Mouse (Mus musculus) forebrain, embryonic 15.5 days (tissue): ENCODE measurements around the gene Pax2. TPM values are rescaled to one million over a fixed set of nuclear protein-coding genes. Genes with fewer than 3 reads are reported as not detected.

Experiments
- ATAC-seq: fragments of 200-750 bp; cut with Nextera tagmentation; replicated peaks from 2 replicates; pipeline ENCODE4 v1.8.0; 2017; ENCODE audit warnings: mild to moderate bottlenecking, moderate TSS enrichment, moderate library complexity
- H3K27ac ChIP-seq: fragments of 300-500 bp; sonication (generic); replicated peaks from 2 replicates; pipeline ENCODE4 v1.5.1; 2015; ENCODE audit warnings: mild to moderate bottlenecking, inconsistent platforms
- H3K27me3 ChIP-seq: fragments of 300-500 bp; sonication (generic); 2 replicates; pipeline ENCODE4 v1.6.1; 2015; ENCODE audit warnings: inconsistent platforms
- H3K36me3 ChIP-seq: fragments of 300-500 bp; sonication (generic); 2 replicates; pipeline ENCODE4 v1.6.1; 2015; ENCODE audit warnings: mild to moderate bottlenecking, inconsistent platforms
- H3K4me1 ChIP-seq: fragments of 300-500 bp; sonication (generic); 2 replicates; pipeline ENCODE4 v1.6.1; 2015; ENCODE audit warnings: inconsistent platforms
- H3K4me2 ChIP-seq: fragments of 300-500 bp; sonication (generic); replicated peaks from 2 replicates; pipeline ENCODE4 v1.6.1; 2015; ENCODE audit warnings: mild to moderate bottlenecking, inconsistent platforms
- H3K4me3 ChIP-seq: fragments of 300-500 bp; sonication (generic); 2 replicates; pipeline ENCODE4 v1.5.1; 2015; ENCODE audit warnings: mild to moderate bottlenecking, inconsistent platforms
- H3K9ac ChIP-seq: fragments of 300-500 bp; sonication (generic); replicated peaks from 2 replicates; pipeline ENCODE4 v1.6.1; 2015; ENCODE audit warnings: mild to moderate bottlenecking, inconsistent platforms
- H3K9me3 ChIP-seq: fragments of 300-500 bp; sonication (generic); 2 replicates; pipeline ENCODE4 v1.6.1; 2016; ENCODE audit warnings: inconsistent platforms
- WGBS: fragments of 180-500 bp; shearing (Covaris S2); methylation state at CpG from one replicate; pipeline ENCODE4 v1.1.7; 2015; ENCODE audit warnings: mixed read lengths; 5-methylcytosine and 5-hydroxymethylcytosine counted together
- polyA plus RNA-seq: library from polyadenylated mRNA; unstranded; fragments of >200 nt; fragmentation: Nextera tagmentation; extraction: Ambion mirVana; gene quantifications from 2 replicates; pipeline ENCODE4 v1.2.1, GENCODE M21; 2015

The Pax2 gene
- polyA plus RNA-seq, 1 experiment from 2014 or later = 0.09 TPM

DNA sequence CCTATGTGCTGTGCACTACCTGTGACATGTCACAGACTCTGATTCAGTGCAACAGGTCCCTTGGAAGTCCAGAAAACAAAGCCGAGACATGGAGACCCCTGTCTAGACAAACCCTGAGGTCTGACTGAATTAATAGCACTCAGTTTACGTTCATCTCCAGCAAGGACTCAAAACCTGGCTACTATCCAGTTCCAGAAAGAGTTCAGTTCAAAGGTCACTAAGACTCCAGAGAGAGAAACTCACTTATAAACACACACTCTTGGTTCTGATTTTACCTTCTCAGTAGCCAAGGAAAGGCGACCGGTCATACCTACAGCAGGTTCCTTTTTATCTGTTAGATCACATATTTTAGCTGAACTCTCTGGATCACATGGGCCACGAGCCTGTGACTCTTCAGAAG lies 43.3 kb downstream of the Pax2 start:
- H3K27ac ChIP-seq = no peak overlapping the region

DNA sequence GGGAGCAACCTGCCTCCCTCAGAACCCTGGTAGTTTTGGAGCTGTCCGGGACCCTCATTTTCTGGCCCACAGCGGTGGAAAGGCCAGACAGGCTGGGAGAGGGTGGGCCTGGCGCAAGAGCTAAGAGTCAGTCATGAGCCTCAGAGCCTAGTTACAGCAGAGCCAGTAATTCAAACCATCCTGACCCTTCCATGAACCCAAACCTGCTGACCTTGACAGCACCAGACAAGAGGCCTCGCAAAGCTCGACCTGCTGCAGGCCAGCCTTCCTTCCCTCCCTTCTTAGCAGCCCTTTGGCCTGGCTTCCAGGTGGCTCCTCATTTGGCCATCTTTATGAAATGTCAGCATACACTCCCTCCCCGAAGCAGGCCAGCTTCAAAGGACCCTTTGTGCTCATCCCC lies 44.5 kb downstream of the Pax2 start:
- ATAC-seq = no peak
- 77% methylated on average over 6 of the region's 6 CpGs for WGBS

More for the DNA sequence above, 43.3 kb downstream of the Pax2 start:
- H3K9me3 ChIP-seq = no peaks in the 10 kb centered on the region
- no peak overlapping the region for H3K4me3 ChIP-seq
- no peak for ATAC-seq
- peaks cover 15% of the 10 kb centered on the region for H3K4me1 ChIP-seq
- no peak overlapping the region for H3K4me2 ChIP-seq
- H3K36me3 ChIP-seq = no peaks in the 10 kb centered on the region
- WGBS = 82% methylated on average over 5 of the region's 5 CpGs
- H3K9ac ChIP-seq = no peak overlapping the region
- H3K27me3 ChIP-seq = no peaks in the 10 kb centered on the region

DNA sequence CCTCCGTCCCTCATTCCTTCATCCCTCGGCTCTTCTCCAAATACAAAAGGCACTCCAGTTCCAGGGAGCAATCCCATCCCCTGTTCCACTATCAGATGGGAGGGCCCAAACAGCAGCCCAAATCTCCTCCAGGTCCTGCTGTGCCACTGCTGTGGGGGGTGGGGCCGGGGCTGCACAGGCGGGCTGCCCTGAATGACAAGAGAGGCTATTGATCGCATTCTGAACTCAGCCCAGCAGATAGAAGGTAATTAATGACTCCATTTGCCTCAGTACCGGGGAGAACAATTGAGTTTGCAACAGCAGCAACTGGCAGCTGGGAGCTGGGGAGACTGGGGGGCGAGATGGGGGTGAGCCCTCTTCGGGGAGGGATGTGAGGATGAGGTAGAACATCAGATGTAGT lies 52.9 kb downstream of the Pax2 start:
- peaks cover 9% of the 10 kb centered on the region for H3K4me1 ChIP-seq
- ATAC-seq = no peak
- H3K27me3 ChIP-seq = 0 out of 2 replicates have a peak, but pooled peaks cover 5% of the 10 kb centered on the region
- H3K9me3 ChIP-seq = no peaks in the 10 kb centered on the region
- H3K9ac ChIP-seq = no peak overlapping the region
- WGBS = 1% methylated on average over 8 of the region's 8 CpGs
- H3K4me2 ChIP-seq = no peak overlapping the region
- no peak overlapping the region for H3K4me3 ChIP-seq
- no peak overlapping the region for H3K27ac ChIP-seq
- H3K36me3 ChIP-seq = no peaks in the 10 kb centered on the region

More for the DNA sequence above, 44.5 kb downstream of the Pax2 start:
- no peaks in the 10 kb centered on the region for H3K27me3 ChIP-seq
- no peak overlapping the region for H3K27ac ChIP-seq
- no peak overlapping the region for H3K4me2 ChIP-seq
- H3K4me1 ChIP-seq = peaks cover 15% of the 10 kb centered on the region
- no peaks in the 10 kb centered on the region for H3K36me3 ChIP-seq
- no peak overlapping the region for H3K4me3 ChIP-seq
- H3K9me3 ChIP-seq = no peaks in the 10 kb centered on the region
- H3K9ac ChIP-seq = no peak overlapping the region

DNA sequence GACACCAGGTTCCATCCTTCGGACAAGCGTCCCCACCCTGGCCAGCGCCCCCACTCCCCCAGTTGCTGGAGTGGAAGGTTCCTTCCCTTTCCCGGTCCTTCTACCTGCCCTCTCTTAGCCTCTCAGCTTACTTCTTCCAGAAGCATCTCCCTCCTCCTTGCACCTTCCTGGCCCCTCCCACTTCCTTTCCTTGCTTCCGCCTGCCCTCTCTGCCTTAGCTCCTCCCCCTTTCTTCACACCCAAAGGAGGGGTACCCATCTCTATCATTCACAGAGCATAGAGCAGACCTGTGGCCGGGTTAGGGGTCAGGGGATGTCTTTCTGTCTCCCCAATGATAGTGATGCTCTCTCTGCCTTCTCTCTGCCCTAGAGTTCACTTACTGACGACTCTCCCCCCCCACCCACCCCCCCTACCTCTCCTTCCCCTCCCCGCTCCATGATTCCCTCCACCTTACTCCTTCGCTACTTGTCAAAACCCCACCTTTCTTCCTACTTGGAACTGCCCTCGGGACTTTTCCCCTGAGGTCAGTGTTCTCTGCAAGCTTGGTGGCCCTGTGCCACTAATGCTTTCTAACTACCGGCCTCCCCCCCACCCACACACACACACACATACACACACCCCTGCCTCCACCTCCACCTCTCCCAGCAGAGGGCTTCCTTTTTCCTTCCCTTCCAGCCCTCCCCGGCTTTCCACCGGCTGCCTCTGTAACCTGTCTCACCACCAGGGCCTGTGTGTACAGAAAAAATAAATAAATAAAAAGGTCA lies 57.0 kb downstream of the Pax2 start:
- no peak overlapping the region for H3K27ac ChIP-seq
- ATAC-seq = no peak
- WGBS = 76% methylated on average over 13 of the region's 13 CpGs
- no peak overlapping the region for H3K4me2 ChIP-seq
- H3K9ac ChIP-seq = no peak overlapping the region
- 0 out of 2 replicates have a peak, but pooled peaks cover 5% of the 10 kb centered on the region for H3K27me3 ChIP-seq
- peaks cover 16% of the 10 kb centered on the region for H3K4me1 ChIP-seq
- no peaks in the 10 kb centered on the region for H3K36me3 ChIP-seq
- H3K9me3 ChIP-seq = no peaks in the 10 kb centered on the region
- H3K4me3 ChIP-seq = no peak overlapping the region

- H3K9me3 ChIP-seq = no peaks in the 10 kb centered on the region
- H3K4me1 ChIP-seq = peaks cover 9% of the 10 kb centered on the region
- no peak for ATAC-seq
- H3K27ac ChIP-seq = no peak overlapping the region
- no peak overlapping the region for H3K4me2 ChIP-seq
- WGBS = 94% methylated on average over 3 of the region's 3 CpGs
- H3K9ac ChIP-seq = no peak overlapping the region
- 0 out of 2 replicates have a peak, but pooled peaks cover 5% of the 10 kb centered on the region for H3K27me3 ChIP-seq
- H3K4me3 ChIP-seq = no peak overlapping the region
- H3K36me3 ChIP-seq = no peaks in the 10 kb centered on the region
These were observed 59.3 kb downstream of the Pax2 start for GRCm38 (mm10) chr19:44815111-44815510.

DNA sequence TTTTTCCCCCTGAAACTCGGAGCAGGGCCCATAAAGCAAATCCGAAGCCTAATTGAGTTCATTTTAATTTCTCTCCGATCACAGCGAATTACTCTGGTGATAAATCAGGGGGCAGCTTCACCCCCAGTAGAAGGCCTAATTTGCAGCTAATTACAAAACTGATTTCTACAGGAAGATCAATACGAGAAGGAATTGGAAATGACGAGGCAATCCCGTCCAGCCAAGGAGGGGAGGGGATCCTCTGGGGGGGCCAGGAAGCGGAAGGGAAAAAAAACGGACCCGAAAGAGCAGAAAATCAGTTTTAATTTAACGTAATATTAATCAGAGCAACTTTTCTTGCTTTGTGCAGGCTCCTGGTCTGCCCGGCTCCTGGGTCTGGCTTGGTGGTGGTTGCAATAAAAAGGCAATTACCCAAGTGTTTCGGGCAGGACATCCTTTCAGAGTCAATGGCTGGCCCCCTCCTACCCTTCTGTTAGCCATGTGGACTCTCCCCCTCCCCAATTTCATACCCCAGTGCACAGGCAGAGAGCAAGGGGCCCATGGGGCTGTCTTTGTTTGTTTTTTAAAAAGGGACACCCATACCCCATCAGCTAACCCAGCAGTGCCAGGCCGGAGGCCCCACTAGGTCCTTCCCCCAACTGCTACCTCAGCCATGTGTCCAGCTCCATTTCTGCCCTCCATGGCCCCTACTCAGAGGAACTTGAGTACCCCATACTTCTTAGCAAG lies 61.7 kb downstream of the Pax2 start:
- H3K27ac ChIP-seq = no peak overlapping the region
- ATAC-seq = no peak

DNA sequence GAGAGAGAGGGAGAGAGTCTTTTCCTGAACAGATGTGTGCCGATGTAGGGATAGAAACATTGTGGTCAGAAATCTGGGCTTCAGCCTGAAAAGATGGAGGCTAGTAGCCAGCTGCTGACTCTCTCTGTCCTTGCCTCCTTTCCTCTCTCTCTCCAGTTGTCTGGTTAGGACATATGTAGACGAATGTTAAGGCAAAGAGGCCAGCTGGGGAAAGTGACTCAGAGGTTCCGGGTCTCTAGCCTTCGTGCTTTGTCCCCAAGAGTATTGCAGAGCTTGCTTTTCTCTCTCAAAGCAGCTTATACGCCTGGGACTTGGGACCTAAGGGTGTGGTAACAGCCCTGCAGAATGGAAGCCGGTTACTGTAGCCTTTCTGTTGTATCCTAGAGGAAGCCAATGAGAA lies 62.8 kb downstream of the Pax2 start:
- H3K27me3 ChIP-seq = no peaks in the 10 kb centered on the region
- ATAC-seq = no peak
- H3K4me3 ChIP-seq = no peak overlapping the region
- no peaks in the 10 kb centered on the region for H3K9me3 ChIP-seq
- H3K9ac ChIP-seq = no peak overlapping the region
- 76% methylated on average over 6 of the region's 6 CpGs for WGBS
- H3K4me2 ChIP-seq = no peak overlapping the region
- no peaks in the 10 kb centered on the region for H3K36me3 ChIP-seq
- H3K4me1 ChIP-seq = peaks cover 15% of the 10 kb centered on the region
- no peak overlapping the region for H3K27ac ChIP-seq

More for the DNA sequence above, 61.7 kb downstream of the Pax2 start:
- H3K4me2 ChIP-seq = no peak overlapping the region
- 24% methylated on average over 14 of the region's 14 CpGs for WGBS
- H3K27me3 ChIP-seq = no peaks in the 10 kb centered on the region
- no peak overlapping the region for H3K4me3 ChIP-seq
- H3K4me1 ChIP-seq = peaks cover 15% of the 10 kb centered on the region
- H3K9ac ChIP-seq = no peak overlapping the region
- H3K36me3 ChIP-seq = no peaks in the 10 kb centered on the region
- H3K9me3 ChIP-seq = no peaks in the 10 kb centered on the region

GRCm38 (mm10) chr19:44821581-44821980 lies 65.7 kb downstream of the Pax2 start:
- Histone ChIP-seq H3K27ac (no peak overlapping the region), H3K36me3 (no peaks in the 10 kb centered on the region), H3K27me3 (peaks cover 8% of the 10 kb centered on the region; the same call in 1 of the 2 replicates), H3K9me3 (no peaks in the 10 kb centered on the region), H3K4me3 (no peak overlapping the region), H3K4me1 (peaks cover 23% of the 10 kb centered on the region), H3K9ac (no peak overlapping the region), H3K4me2 (no peak overlapping the region)
- 70% methylated on average over 3 of the region's 3 CpGs for WGBS
- no peak for ATAC-seq

- Histone ChIP-seq H3K27me3 (peaks cover 8% of the 10 kb centered on the region; the same call in 1 of the 2 replicates), H3K4me2 (no peak overlapping the region), H3K9me3 (no peaks in the 10 kb centered on the region), H3K4me1 (peaks cover 20% of the 10 kb centered on the region), H3K4me3 (no peak overlapping the region), H3K36me3 (no peaks in the 10 kb centered on the region), H3K9ac (no peak overlapping the region), H3K27ac (no peak overlapping the region)
- WGBS = 77% methylated on average over 5 of the region's 5 CpGs
- ATAC-seq = no peak
These were observed 66.5 kb downstream of the Pax2 start for GRCm38 (mm10) chr19:44822295-44822694.

GRCm38 (mm10) chr19:44823657-44824056 lies 67.8 kb downstream of the Pax2 start:
- ATAC-seq = no peak
- peaks cover 16% of the 10 kb centered on the region for H3K4me1 ChIP-seq

DNA sequence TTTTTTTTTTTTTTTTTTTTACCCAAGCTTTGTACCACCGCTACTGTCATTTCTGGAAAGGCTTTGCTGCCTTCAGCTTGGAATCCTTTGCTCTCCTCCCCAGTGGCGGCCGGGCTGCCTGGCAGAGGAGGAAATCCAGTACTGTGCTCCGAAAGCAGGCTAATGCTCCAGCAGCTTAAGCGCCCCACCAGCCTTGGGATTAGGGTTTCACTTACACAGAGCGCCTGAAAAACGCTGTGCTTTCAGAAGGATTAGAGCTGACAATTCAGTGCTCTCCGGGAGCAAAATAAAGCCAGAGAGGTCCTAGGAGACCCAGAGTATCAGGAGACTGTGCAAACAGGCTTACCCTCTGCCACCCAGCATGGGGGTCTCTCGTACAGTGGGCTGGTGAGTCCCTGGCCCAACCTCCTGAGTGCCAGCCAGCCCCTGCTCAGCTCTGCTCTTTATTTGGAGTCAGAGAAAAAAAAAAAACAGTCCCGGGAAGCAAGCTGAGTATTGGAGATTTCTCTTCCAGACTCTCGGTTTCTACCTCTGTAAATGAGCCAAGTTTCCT lies 69.4 kb downstream of the Pax2 start:
- no peak overlapping the region for H3K9ac ChIP-seq
- H3K27ac ChIP-seq = no peak overlapping the region
- H3K27me3 ChIP-seq = peaks cover 8% of the 10 kb centered on the region; the same call in 1 of the 2 replicates
- H3K36me3 ChIP-seq = no peaks in the 10 kb centered on the region
- H3K4me3 ChIP-seq = no peak overlapping the region
- no peak overlapping the region for H3K4me2 ChIP-seq
- ATAC-seq = no peak
- 7% methylated on average over 11 of the region's 11 CpGs for WGBS
- peaks cover 12% of the 10 kb centered on the region for H3K4me1 ChIP-seq
- H3K9me3 ChIP-seq = no peaks in the 10 kb centered on the region

More at GRCm38 (mm10) chr19:44823657-44824056, 67.8 kb downstream of the Pax2 start:
- Histone ChIP-seq H3K4me3 (no peak overlapping the region), H3K27ac (no peak overlapping the region), H3K27me3 (peaks cover 8% of the 10 kb centered on the region; the same call in 1 of the 2 replicates), H3K9ac (no peak overlapping the region), H3K9me3 (no peaks in the 10 kb centered on the region), H3K36me3 (no peaks in the 10 kb centered on the region), H3K4me2 (no peak overlapping the region)
- 58% methylated on average over 3 of the region's 3 CpGs for WGBS

- H3K4me2 ChIP-seq = no peak overlapping the region
- 15% methylated on average over 4 of the region's 4 CpGs for WGBS
- H3K36me3 ChIP-seq = no peaks in the 10 kb centered on the region
- ATAC-seq = no peak
- no peak overlapping the region for H3K9ac ChIP-seq
- no peaks in the 10 kb centered on the region for H3K9me3 ChIP-seq
- H3K27me3 ChIP-seq = peaks cover 9% of the 10 kb centered on the region; the same call in 1 of the 2 replicates
- H3K4me1 ChIP-seq = peaks cover 9% of the 10 kb centered on the region
- H3K27ac ChIP-seq = no peak overlapping the region
- no peak overlapping the region for H3K4me3 ChIP-seq
These were observed 70.0 kb downstream of the Pax2 start for GRCm38 (mm10) chr19:44825819-44826218.
